Mouse (Mus musculus) MEL (cell line): Measurements from ENCODE around the gene Slc16a9. TPM values are rescaled to one million over a fixed set of nuclear protein-coding genes. Genes with fewer than 3 reads are reported as not detected.

Experiments used
- DNase-seq: peaks from one replicate; pipeline ENCODE4 v3.0.0; 2011; ENCODE audit warnings: low read depth, low spot score
- H3K27ac ChIP-seq: 2 replicates; pipeline ENCODE4 v1.5.1; 2012; ENCODE audit warnings: low read depth, mild to moderate bottlenecking, control low read depth, low read length, moderate library complexity; ENCODE audit not compliant: control insufficient read depth
- H3K27me3 ChIP-seq, 2 experiments: fragments of 150-350 bp in 1 of 2; sonication (generic) in 1 of 2; 2 replicates each; pipeline ENCODE4 v1.6.1; 2012; ENCODE audit warnings: low read length in 2 of 2, mild to moderate bottlenecking in 2 of 2, improper control_type of control experiment in 1 of 2, moderate library complexity in 1 of 2; ENCODE audit not compliant: insufficient read depth in 2 of 2, control insufficient read depth in 1 of 2
- H3K36me3 ChIP-seq, 2 experiments: 2 replicates each; pipeline ENCODE4 v1.6.1; 2012 to 2014; ENCODE audit warnings: low read length in 2 of 2, improper control_type of control experiment in 1 of 2, inconsistent platforms in 1 of 2, mild to moderate bottlenecking in 1 of 2; ENCODE audit not compliant: insufficient read depth in 2 of 2, control insufficient read depth in 1 of 2
- H3K4me1 ChIP-seq, 2 experiments: fragments of 150-350 bp in 1 of 2; sonication (generic) in 1 of 2; 2 replicates each; pipeline ENCODE4 v1.6.1; 2012; ENCODE audit warnings: low read length in 2 of 2, improper control_type of control experiment in 1 of 2, mild to moderate bottlenecking in 1 of 2; ENCODE audit not compliant: insufficient read depth in 2 of 2, control insufficient read depth in 1 of 2
- H3K4me3 ChIP-seq, 2 experiments: fragments of 150-350 bp in 1 of 2; sonication (generic) in 1 of 2; 2 replicates each; pipeline ENCODE4 v1.5.1; 2012; ENCODE audit warnings: low read depth in 2 of 2, low read length in 2 of 2, mild to moderate bottlenecking in 2 of 2, moderate library complexity in 2 of 2, control low read depth in 1 of 2, improper control_type of control experiment in 1 of 2; ENCODE audit not compliant: control insufficient read depth in 1 of 2, insufficient read depth in 1 of 2
- H3K79me2 ChIP-seq: 2 replicates; pipeline ENCODE4 v1.6.1; 2012; ENCODE audit warnings: mild to moderate bottlenecking, low read length, moderate library complexity; ENCODE audit not compliant: control insufficient read depth, poor library complexity, insufficient read depth
- H3K9ac ChIP-seq: 2 replicates; pipeline ENCODE4 v1.6.1; 2012; ENCODE audit warnings: low read depth, mild to moderate bottlenecking, control low read depth, low read length, moderate library complexity; ENCODE audit not compliant: control insufficient read depth, poor library complexity, severe bottlenecking
- H3K9me3 ChIP-seq: fragments of 150-350 bp; sonication (generic); replicated peaks from 2 replicates; pipeline ENCODE4 v1.6.1; 2012; ENCODE audit warnings: mild to moderate bottlenecking, low read length, improper control_type of control experiment, moderate library complexity; ENCODE audit not compliant: insufficient read depth
- BHLHE40 ChIP-seq: IDR thresholded peaks from 2 replicates; pipeline ENCODE4 v1.6.1; 2012; ENCODE audit warnings: low read depth, mild to moderate bottlenecking, inconsistent platforms, low read length, improper control_type of control experiment, borderline replicate concordance
- E2F4 ChIP-seq: IDR thresholded peaks from 2 replicates; pipeline ENCODE4 v1.6.1; 2011; ENCODE audit warnings: low read depth, low read length, improper control_type of control experiment, borderline replicate concordance
- GATA1 ChIP-seq: IDR thresholded peaks from 2 replicates; pipeline ENCODE4 v1.6.1; 2011; ENCODE audit warnings: low read depth, low read length, improper control_type of control experiment
- JUND ChIP-seq: IDR thresholded peaks from 2 replicates; pipeline ENCODE4 v1.6.1; 2011; ENCODE audit warnings: low read depth, mild to moderate bottlenecking, improper control_type of control experiment, low read length
- MAFK ChIP-seq: IDR thresholded peaks from 2 replicates; pipeline ENCODE4 v1.6.1; 2011; ENCODE audit warnings: low read depth, mild to moderate bottlenecking, low read length, improper control_type of control experiment, borderline replicate concordance
- MYC ChIP-seq: IDR thresholded peaks from 2 replicates; pipeline ENCODE4 v1.6.1; 2011; ENCODE audit warnings: low read depth, mild to moderate bottlenecking, low read length, improper control_type of control experiment, moderate library complexity
- NELFE ChIP-seq: IDR thresholded peaks from 2 replicates; pipeline ENCODE4 v1.6.1; 2011; ENCODE audit warnings: low read depth, low read length, improper control_type of control experiment
- NRF1 ChIP-seq: IDR thresholded peaks from 2 replicates; pipeline ENCODE4 v1.6.1; 2014; ENCODE audit warnings: low read depth, mild to moderate bottlenecking, inconsistent platforms, low read length, improper control_type of control experiment, moderate library complexity; ENCODE audit not compliant: poor library complexity, insufficient read depth, severe bottlenecking
- POLR2A ChIP-seq, 2 experiments: IDR thresholded peaks; 2 replicates each; pipeline ENCODE4 v1.6.1; 2011 to 2012; ENCODE audit warnings: low read length in 2 of 2, mild to moderate bottlenecking in 2 of 2, control low read depth in 1 of 2, improper control_type of control experiment in 1 of 2, low read depth in 1 of 2, moderate library complexity in 1 of 2; ENCODE audit not compliant: control insufficient read depth in 1 of 2, insufficient read depth in 1 of 2, poor library complexity in 1 of 2
- RAD21 ChIP-seq: IDR thresholded peaks from 2 replicates; pipeline ENCODE4 v1.6.1; 2011; ENCODE audit warnings: mild to moderate bottlenecking, low read depth, low read length, improper control_type of control experiment
- USF1 ChIP-seq: IDR thresholded peaks from 2 replicates; pipeline ENCODE4 v1.6.1; 2014; ENCODE audit warnings: low read depth, mild to moderate bottlenecking, inconsistent platforms, low read length, improper control_type of control experiment, moderate library complexity
- ZKSCAN1 ChIP-seq: IDR thresholded peaks from 2 replicates; pipeline ENCODE4 v1.6.1; 2012; ENCODE audit warnings: low read depth, mild to moderate bottlenecking, inconsistent platforms, low read length, improper control_type of control experiment, moderate library complexity
- polyA plus RNA-seq, 2 experiments: library from polyadenylated mRNA; stranded (reverse) in 1 of 2; unstranded in 1 of 2; fragments of >175 nt in 1 of 2; fragments of >200 nt in 1 of 2; gene quantifications; 2 replicates each; pipeline versions ENCODE4 v1.2.1 to v1.2.4; 2012; ENCODE audit warnings: low replicate concordance in 2 of 2, low read depth in 1 of 2; ENCODE audit not compliant: insufficient read length in 2 of 2, insufficient read depth in 1 of 2, missing spikeins in 1 of 2
- total RNA-seq: library from RNA; depleted of rRNA; stranded (reverse); fragments of 300-350 nt; gene quantifications from 2 replicates; pipeline ENCODE4 v1.2.3, GENCODE M21; 2012

The Slc16a9 gene
- total and polyA plus RNA-seq, 3 experiments: not detected

DNA sequence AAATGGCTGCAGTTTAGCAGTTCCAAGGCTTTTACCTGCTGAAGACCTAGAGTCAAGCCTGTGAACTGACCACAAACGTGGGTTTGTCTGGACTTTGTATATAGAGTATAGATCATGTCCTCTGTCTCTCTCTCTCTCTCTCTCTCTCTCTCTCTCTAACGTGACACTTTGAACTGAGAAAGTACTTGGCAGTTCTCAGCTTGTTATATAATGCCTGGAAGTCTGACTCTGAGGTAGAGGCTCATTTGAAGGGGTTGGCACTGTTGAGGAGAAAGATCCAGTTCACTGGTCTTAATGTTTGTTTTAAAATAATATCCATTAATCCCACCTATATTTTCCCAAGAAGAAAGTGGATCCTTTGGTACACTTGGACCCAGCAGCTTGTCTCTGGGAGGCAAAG is 7.0 kb upstream of the Slc16a9 start:
- Histone ChIP-seq H3K4me3 (no peak overlapping the region), H3K9me3 (no peaks in the 10 kb centered on the region), H3K79me2 (no peaks in the 10 kb centered on the region), H3K4me1 (no peaks in the 10 kb centered on the region), H3K36me3 (no peaks in the 10 kb centered on the region), H3K27me3 (no peaks in the 10 kb centered on the region), H3K9ac (no peak overlapping the region)
- DNase-seq: no peak
- TF ChIP-seq E2F4: no peak
- TF ChIP-seq JUND: no peak
- TF ChIP-seq, all 39 proteins: peak for 0
- H3K27ac ChIP-seq: no peak overlapping the region

DNA sequence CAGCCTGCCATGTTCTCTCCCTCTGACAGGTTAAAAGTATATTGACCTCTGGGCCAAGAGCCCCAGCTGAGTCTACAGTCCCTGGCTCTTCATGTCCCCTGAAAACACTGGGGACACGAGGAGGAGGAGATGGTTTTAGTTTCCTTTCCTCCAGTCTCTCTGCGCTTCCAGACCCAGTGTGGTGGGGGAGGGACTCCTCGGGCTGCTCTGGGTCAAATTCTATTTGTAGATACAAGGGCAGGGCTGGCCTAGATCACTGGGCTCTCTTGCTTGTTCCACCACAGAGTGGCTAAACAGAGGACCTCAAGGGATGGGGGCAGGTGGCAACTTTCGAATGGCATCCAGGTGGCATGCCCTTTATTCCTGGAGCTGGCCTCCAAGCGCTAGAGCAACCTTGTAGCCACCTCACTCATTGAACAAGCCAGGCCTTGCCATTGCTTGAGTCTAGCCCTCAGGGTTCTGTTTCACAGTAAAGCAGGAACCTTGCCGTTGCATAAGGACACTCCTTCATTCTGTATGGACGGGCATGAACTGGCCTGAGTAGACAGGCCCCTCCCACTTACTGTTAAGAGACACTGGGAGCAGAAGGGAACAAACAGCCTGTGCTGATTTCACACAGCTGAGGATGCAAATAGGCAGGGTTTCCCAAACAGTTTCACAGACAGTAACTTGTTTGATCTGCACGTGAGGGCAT is 2.0 kb upstream of the Slc16a9 start:
- H3K27me3 ChIP-seq: no peaks in the 10 kb centered on the region; a peak in 1 of 4 replicates
- TF ChIP-seq NELFE (no peak), E2F4 (no peak), ZKSCAN1 (no peak), POLR2A (IDR thresholded peaks at IDR 0.05; ENCODE audit: control insufficient read depth in 1 of 2, insufficient read depth in 1 of 2, low read depth in 1 of 2, low read length in 2 of 2, poor library complexity in 1 of 2) (no peak), BHLHE40 (no peak), NRF1 (no peak), MYC (no peak), MAFK (no peak)

DNA sequence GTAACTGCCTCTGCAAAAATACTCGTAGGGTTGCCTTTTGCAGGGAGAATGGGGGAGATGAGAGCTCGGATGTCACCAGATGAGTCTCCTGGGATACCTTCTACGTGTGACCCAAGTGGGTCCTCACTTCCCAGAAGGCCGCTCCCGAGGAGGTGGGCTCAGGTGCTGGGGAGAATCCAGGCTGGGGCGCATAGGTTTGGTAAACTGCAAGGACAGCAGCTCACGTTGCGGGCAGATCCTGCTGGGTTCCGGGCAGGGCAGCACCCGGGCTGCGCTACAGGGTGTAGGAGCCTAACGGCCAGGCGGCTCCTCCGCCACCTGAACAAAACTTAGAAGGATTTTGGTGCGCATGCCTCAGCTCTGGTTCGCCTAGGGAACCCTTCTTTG is 652 bp downstream of the Slc16a9 start:
- Histone ChIP-seq H3K4me3 (no peak overlapping the region), H3K27me3 (no peaks in the 10 kb centered on the region; a peak in 1 of 4 replicates), H3K27ac (no peak overlapping the region), H3K79me2 (no peaks in the 10 kb centered on the region), H3K36me3 (no peaks in the 10 kb centered on the region), H3K4me1 (no peaks in the 10 kb centered on the region), H3K9ac (no peak overlapping the region), H3K9me3 (no peaks in the 10 kb centered on the region)
- TF ChIP-seq USF1 (no peak), RAD21 (no peak), JUND (no peak), NELFE (no peak), GATA1 (no peak), ZKSCAN1 (no peak)
- DNase-seq: no peak

More for the DNA sequence above, 2.0 kb upstream of the Slc16a9 start:
- Histone ChIP-seq H3K27ac (no peak overlapping the region), H3K4me3 (no peak overlapping the region), H3K9me3 (no peaks in the 10 kb centered on the region), H3K4me1 (no peaks in the 10 kb centered on the region), H3K9ac (no peak overlapping the region), H3K36me3 (no peaks in the 10 kb centered on the region), H3K79me2 (no peaks in the 10 kb centered on the region)
- no peak for DNase-seq
